Mouse (Mus musculus) brain, embryonic 14.5 days (tissue): Measurements from ENCODE around the gene Fam169a. TPM values are rescaled to one million over a fixed set of nuclear protein-coding genes. Genes with fewer than 3 reads are reported as not detected.
A peak's percentile ranks its signal among the peaks of the same experiment; 100 is the strongest.
"Not testable (repeated sequence)": the region's sequence is repeated elsewhere in the genome, so short reads cannot be mapped to it uniquely, and the experiment has no call there.

Experiments used
- DNase-seq: peaks from one replicate; pipeline ENCODE4 v3.0.0-alpha.2; 2011; ENCODE audit warnings: low read depth
- CTCF ChIP-seq: fragments of 200-500 bp; IDR thresholded peaks from 2 replicates; pipeline ENCODE4 v1.5.1; 2012; ENCODE audit warnings: inconsistent platforms, mild to moderate bottlenecking, moderate library complexity, borderline replicate concordance; ENCODE audit not compliant: insufficient read depth, insufficient read length; ENCODE audit errors: extremely low read depth
- POLR2A ChIP-seq: fragments of 200-500 bp; IDR thresholded peaks from 2 replicates; pipeline ENCODE4 v1.6.1; 2012; ENCODE audit warnings: mild to moderate bottlenecking, inconsistent platforms, borderline replicate concordance; ENCODE audit not compliant: poor library complexity, insufficient read depth, insufficient read length, severe bottlenecking; ENCODE audit errors: extremely low read depth
- polyA plus RNA-seq: library from polyadenylated mRNA; depleted of rRNA; stranded (reverse); fragments of >200 nt; gene quantifications from 2 replicates; pipeline ENCODE4 v1.2.3, GENCODE M21; 2012

Gene Fam169a
- polyA plus RNA-seq, 1 experiment = 17.0 TPM

DNA sequence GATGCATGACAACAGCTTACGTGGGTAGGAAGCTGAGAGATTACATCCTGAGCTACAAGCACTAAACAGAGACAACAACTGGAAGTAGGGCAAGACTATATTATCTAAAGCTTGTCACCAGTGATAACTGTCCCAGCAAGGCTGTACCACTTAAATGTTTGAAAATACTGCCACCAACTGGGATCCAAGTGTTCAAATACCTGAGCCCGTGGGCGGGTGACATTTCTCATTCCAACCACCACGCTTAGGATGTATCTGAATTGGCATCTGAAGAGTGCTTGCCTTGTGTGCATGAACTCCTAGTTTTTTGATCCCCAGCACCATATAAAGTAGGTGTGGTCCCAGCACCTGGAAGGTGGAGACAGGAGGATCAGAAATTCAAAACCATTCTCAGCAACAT lies 28.6 kb downstream of the Fam169a start:
- no peak for DNase-seq
- no peak for TF ChIP-seq CTCF
- TF ChIP-seq POLR2A = no peak

DNA sequence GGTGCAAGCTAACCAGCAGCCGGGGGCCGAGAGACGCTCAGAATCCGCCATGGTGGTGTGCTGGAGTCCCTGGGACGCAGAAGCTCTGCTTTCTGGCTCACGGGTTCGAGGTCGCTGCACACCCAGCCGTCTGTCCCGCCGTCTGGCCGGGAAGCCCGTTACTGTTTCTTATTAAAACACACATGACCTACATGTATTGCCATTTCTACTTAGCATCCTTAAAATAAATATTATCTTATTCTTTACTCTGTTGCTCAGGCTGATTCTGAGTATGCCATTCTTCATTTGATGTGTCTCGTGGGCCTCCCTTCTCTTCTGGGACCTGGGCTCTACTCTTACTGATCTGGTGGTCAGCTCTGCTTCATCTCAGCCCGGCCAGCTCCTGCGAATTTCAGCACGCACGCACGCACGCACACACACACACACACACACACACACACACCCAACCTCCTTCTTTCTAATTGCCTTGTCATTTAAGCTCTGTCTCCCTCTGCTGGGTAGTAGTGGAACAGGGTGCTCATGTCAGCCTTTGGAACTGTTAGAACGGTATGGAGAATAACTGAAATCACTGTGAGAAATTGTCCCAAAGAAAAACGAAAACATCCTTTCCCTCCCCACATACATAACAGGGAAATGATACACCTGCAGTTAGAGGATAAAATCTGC lies 32.2 kb downstream of the Fam169a start, which contains the start of gene Gm6169:
Gene Gm6169 (minus strand): TSS at position 51 of the 666 bp plus-strand sequence.
- DNase-seq = peak; percentile 83
- peak; percentile 70; the same call in 1 of the 2 replicates for TF ChIP-seq CTCF
- no peak for TF ChIP-seq POLR2A

DNA sequence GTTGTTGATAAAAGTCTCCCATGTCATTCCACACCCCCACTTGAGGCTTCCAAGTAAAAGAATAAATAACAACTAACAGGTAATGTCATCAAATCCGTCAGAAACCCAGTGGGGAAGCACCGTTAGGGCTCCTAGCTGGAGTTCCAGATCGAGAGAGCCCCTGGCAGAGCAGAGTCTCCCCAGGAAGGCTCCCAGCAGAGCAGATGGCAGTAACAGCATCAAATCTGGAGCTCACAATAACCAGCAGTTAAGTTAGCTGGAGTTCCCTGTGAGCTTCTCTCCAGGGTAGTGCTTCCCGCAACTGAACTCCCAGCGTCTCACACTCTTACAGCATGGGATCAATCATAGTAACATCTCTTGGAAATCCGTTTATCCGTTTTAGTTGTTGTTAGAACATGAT lies 37.9 kb downstream of the Fam169a start:
- DNase-seq = no peak
- no peak for TF ChIP-seq POLR2A
- TF ChIP-seq CTCF = no peak

DNA sequence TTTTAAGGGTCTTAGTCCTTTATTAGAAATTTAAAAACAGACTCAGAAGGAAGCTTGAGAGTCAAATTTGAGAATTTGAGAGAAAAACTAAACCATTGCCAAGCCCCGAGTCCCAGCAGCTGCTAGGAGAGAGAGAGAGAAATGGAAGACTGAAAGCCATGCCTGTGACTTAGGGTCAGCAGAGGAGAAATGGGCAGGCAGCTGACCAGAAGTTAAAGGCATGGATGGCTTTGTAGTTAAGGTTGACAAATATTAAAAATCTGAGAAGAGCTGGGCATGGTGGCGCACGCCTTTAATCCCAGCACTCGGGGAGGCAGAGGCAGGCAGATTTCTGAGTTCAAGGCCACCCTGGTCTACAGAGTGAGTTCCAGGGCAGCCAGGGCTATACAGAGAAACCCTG lies 40.6 kb downstream of the Fam169a start:
- not testable (repeated sequence) for DNase-seq

DNA sequence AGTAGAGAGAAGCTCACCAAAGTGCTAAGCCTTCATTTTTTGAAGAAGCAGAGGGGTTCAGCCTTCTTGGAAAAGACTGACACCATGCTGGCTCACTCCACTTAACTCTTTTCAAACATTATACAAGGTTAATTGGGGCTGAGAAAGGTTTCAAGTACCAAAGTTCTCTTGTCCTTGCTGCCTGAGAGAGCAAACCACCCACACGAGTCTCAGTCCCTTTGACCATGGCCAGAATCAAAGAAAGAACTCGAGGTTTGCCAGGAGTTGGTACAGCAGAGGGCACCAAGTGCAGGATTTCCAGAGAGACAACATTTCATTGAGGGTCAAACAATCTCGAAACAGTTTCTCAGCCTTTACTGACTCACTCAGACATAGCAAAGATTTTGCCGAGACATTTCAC lies 42.0 kb downstream of the Fam169a start:
- TF ChIP-seq POLR2A (no peak), CTCF (no peak)
- no peak for DNase-seq

DNA sequence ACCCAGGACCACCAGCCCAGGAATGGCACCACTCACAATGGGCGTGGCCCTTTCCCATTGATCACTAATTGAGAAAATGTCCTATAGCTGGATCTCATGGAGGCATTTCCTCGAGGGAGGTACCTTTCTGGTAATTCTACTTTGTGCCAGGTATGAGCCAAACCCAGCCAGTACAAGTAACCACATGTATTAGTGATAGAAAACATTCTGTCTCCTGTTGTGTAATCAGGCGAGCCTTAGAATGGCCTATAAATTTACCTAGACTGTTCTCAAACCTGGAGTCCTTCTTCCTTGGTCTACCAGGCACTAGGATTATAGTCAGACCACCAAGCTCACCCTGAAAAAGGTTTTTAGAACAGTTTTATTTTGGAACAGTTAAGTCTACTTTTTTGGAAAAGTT lies 54.3 kb downstream of the Fam169a start:
- TF ChIP-seq POLR2A (no peak), CTCF (no peak)
- DNase-seq = no peak

DNA sequence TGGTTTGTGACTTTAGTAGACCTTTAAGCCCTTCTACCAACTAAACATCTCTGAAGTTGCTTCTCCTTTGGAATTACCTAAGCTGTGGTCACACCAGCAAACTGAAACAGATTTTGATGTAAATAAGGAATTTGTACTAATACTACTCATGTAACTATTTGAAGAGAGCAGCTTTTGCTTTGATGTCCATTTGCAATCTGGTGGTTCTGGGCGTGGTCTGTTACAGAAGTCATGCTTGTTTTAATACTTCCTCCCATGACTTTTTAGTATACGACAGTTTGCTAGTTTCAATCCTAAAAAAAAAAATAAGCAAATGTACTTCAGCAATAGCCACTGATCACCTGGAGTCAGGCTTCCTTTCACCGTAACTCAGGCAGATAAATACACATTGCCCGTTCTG lies 62.6 kb downstream of the Fam169a start:
- not testable (repeated sequence) for DNase-seq

DNA sequence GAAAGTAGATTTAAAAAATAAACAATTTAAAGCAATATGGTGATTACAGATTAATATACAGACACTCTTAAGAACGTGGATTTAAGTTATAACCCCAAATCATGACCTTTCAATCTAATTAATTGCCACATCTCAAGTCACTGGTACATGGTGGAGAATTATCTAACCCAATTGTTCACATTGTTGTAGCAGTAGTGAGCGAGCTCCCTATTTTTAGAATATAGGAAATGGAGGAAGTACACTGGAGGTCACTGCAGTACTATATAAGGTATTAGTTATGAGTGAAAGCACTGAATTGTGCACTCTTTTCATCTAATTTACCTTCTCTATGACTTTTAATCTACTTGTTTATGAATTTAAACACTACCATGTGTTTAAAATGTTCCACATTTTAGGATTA lies 63.3 kb downstream of the Fam169a start:
- DNase-seq = not testable (repeated sequence)

DNA sequence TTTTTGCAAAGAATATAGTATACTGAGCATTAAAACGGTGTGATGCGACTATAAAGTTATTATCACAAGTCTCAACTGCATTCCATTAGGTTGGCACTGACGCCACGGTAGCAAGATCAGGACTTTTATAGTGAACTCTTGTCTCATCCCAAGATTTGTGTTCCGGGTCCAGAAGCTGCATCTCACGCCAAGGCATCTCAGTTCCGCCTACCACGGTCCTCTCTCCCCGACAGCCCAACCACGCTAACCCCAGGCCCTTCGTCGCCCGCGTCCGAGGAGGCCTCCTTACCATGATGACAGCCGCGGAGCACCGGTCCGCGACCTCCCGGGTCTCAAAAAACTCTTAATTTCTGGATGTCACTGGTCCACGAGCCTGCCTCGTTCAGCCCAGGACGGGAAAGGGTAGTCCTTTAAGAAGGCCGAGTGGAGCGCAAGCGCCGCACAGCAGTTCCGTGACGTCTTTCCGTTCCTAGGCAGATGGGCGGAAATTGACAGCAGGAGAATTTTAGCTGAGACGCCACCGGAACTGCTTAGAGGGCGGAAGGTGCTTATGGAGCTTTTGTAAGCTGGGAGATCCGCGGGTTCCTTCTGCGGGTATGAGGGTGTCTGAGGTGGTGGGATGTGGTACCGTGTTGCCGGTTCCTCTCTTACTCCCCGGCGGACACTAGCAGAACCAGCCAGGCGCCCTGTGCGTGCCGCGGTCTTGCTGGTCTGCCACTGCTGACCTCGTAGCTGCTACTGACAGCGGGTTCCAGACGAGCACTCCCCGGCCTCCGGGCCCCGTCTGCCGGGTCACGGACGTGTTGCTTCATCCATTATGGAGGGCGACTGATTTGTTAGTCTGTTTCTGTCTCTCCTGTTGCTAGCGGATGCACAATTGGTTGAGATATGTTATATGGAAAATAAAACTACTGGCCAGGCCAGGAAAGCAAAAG lies 70.6 kb downstream of the Fam169a start, which contains the start of the genes Gfm2 and Nsa2:
Gene Gfm2 (plus strand): TSS at position 472 of the 935 bp plus-strand sequence.
Gene Nsa2 (minus strand): TSS at position 472 of the 935 bp plus-strand sequence.
- no peak for TF ChIP-seq CTCF
- TF ChIP-seq POLR2A = peak; percentile 54; the same call in 1 of the 2 replicates
- DNase-seq = peak; percentile 99

DNA sequence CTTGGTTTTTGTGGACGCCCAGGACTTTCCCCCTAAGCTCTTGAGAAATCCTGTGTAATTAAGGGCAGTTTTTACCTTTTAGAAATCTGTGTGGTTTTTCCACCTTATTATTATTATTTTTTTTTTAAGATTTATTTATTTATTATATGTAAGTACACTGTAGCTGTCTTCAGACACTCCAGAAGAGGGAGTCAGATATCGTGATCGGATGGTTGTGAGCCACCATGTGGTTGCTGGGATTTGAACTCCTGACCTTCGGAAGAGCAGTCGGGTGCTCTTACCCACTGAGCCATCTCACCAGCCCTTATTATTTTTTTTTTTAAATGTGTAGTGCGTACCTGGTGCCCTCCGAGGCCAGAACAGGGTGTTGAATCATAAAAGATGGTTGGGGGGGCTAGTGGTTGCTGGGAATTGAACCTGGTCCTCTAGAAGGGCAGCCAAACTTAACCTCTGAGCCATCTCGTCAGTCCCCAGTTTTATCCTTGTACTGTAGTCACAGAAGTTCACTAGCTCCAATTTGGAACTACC lies 71.4 kb downstream of the Fam169a start:
- DNase-seq = not testable (repeated sequence)

DNA sequence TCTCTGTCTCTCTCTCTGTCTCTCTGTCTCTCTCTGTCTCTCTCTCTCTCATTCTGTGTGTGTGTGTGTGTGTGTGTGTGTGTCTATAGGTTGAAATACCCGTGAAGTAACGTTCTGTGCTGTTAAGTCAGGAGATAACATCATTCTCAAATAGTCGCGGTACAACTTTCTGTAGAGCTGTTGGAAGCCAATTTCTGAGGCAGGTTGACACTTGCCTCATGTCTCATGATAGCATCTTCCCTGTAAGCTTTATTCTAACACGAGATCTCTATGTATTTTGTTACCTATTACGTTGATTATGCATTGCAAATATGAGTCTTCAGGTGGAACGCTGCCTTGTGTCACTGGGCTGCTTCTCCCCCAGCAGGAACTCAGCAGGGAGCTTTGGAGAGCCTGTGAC lies 75.2 kb downstream of the Fam169a start:
- DNase-seq = no peak
- no peak for TF ChIP-seq CTCF

DNA sequence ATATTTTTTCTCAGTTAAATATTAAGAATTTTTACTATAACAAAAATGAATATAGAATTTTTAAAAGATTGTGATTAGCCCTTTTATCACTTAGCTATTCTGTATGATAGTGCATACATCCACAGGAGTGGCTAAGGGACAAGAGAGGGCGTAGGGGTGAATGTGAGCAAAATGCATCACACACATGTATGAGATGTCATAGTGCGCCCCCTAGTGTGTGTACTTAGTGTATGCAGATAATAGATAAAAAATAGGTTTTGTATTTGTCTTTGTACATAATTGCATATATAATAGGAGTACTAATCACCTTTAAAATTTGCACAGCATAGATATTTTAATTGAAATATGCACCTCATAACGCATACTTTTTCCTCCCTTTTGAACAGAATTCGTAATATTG lies 78.7 kb downstream of the Fam169a start:
- TF ChIP-seq CTCF (peak; percentile 54), POLR2A (no peak)
- DNase-seq = peak; percentile 69

DNA sequence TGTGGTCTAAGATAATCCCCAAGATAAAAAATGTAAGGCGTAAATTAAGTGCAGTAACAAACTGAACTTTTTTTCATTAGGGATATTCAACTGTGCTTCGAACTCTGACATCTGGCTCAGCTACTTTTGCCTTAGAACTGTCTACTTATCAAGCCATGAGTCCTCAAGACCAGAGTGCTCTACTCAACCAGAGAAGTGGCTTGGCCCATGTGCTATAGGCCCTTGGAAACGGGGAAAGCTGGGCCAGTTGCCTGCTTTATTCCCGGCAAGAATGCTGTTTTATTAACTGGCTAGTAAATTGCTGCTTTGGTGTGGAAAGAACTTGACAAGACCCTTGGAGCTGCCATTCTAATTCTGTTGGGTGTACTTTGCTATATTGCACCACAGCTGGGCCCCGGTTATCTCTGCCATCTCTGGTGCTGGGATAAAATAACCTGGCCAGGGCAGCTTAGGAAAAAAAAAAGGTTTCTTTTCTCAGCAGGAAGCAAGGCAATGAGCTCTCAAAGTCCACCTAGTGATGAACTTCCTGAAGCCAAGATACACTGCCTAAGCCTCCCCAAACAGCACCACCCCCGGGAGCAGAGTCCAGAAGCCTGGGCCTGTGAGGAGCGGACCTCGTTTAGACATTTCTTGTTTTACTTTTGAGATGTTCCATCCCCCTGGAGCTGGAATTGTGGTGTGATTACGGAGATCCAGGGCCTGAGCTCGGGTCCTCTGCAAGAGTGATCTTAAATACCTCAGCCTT lies 108.6 kb downstream of the Fam169a start:
- DNase-seq = no peak
- TF ChIP-seq POLR2A (no peak), CTCF (no peak)
